Mouse (Mus musculus) telencephalon, adult 2 months (tissue): Measurements from ENCODE around the gene Nme4.

Experiments
- DNase-seq: peaks from one replicate; pipeline ENCODE4 v3.0.0-alpha.2; 2011; ENCODE audit warnings: low read depth, low spot score

The Nme4 gene

DNA sequence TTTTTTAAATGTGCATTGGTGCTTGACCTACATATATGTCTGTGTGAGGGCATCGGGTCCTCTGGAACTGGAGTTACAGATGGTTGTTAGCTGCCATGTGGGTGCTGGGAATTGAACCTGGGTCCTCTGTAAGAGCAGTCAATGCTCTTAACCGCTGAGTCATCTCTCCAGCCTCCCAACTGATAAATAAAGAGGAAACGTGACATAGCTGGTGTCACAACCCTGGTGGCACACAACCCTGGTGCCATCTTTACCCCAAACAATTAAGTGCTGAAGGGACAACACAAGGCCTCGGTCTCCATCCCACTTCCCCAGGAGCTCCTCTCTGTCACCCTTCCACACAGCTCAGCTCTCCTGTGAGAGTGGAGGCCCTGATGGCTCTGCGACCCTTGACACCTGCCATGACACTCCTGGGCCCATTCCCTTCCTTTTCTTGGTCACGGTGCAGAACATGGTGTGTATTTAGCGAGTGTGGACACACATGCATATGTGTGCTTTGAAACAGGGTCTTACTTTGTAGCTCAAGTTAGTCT is 28.8 kb downstream of the Nme4 start:
- DNase-seq, result no peak

DNA sequence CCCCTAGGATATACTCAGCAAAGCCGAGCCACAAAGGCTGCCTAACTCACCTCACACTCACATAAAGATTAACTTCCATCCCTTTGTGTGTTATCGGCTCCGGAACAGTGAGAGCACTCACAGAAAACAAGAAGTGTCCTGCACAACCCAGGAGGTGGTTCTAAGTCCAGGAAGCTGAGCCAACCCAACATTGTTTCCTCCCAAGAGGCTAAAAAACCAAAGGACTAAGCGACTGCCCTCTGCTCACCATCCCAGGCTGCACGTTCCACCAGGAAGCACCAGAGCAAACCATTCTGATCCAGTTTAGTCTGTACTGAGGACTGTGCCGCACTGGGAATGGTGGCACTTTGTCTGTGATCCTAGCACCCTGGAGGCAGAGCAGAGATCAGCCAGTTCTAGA is 30.5 kb downstream of the Nme4 start:
- DNase-seq, result no peak

- DNase-seq, result no peak
Observed at GRCm38 (mm10) chr17:26057787-26058567, 37.4 kb downstream of the Nme4 start.

- DNase-seq, result no peak
Observed at GRCm38 (mm10) chr17:26057278-26057677, 38.1 kb downstream of the Nme4 start.

GRCm38 (mm10) chr17:26055164-26055563 is 40.2 kb downstream of the Nme4 start:
- DNase-seq, result no peak

DNA sequence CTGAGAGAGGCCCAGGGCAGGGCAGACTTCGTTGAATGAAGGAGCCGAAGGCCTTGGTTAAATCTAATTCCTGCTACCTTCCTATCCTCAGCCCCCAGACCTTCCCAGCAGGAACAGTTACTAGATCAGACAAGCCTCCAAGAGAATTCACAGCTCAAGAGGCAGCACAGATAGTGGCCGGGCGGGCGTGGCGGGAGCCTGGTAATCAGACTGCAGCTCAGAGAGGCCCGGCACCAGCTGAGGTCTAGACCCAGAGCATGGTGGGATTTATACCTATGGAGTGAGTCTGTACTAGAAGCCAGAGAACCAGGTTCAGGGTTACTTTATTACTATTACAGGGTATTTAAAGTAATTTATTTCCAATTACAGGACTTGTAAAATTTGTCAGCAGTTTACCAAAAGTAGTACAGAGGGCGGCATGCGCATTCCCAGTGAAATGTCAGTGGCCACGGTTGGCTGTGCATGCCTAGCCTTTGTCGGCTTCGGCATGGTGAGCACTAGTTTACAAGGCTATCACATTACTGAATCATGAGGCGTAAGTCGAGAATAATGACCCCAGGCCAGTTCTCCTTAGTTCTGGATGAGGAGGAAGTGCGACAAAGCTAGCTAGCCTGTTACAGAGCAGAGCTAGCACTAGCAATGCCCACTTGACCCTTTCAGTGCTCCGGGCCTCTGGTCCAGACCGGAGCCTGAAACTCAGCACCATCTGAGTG is 41.1 kb downstream of the Nme4 start:
- DNase-seq, result no peak

DNA sequence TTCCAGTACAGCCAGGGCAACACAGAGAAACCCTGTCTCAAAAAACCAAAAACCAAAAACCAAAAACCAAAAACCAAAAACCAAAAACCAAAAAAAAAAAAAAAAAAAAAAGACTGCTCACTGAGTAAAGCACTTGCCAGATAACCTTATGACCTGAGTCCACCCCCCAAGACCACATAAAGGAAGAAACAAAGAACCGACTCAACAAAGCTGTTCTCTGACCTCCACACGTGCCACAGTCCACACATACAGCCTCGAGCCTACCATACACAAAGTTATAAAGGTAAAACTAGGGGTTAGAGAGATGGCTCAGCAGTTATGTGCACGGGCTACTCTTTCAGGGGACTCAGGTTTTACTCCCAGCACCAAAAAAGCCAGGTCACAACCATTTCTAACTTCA is 42.7 kb downstream of the Nme4 start:
- no peak for DNase-seq

DNA sequence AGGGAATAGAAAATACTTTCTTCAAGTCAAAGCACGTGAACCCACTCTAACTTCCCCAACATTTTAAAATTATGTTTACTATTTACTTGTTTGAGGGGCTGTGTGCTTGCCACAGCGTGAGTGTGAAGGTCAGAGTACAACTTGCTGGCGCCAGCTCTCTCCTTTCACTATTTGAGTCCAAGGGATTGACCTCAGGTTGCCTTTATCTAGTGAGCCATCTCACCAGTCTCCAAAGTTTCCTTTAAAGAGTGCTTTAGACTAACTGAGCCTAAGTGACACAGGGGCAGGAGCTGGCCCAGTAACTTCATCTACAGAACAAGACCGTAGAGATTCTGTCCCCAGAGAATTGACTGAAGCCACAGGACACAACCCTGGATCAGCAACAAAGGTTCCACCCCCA is 43.3 kb downstream of the Nme4 start:
- no peak for DNase-seq

DNA sequence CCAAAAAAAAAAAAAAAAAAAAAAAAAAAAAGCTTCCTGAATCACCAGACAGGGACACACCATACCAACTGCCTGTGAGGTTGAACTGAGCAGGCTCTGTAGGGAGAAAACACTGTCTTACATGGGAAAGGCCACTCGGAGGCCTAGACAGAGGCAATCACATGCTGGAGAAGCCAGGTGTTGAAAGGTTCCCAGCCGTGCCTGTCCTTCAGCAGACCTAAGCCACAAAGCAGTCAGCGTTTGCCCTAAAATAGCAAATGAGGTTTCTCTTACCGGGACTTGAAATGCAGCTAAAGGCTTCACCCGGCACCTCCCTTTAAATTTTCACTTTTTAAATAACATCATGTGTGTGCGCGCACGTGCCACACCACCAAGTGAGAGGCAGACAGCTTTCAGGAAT is 47.3 kb downstream of the Nme4 start:
- DNase-seq, result no peak

GRCm38 (mm10) chr17:26046253-26046997 is 49.0 kb downstream of the Nme4 start:
- DNase-seq, result no peak

DNA sequence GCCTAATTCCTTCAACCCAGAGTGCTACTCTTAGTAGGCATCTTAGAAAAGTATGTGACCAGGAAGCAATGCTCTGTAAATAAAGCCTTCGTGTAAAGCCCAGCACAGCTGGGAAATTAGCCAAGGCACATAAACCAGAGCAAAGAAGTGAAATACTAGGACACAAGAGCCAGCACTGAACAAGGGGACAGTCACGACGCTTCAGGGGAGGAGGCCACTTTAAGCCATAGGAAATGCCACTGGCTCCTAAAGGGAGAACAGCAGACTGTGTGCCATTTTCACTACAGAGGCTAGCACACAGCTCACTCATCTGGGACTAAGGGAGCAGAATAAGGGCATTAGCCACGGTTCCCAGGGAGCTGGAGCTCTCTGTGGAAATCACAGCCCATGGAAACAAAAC is 50.1 kb downstream of the Nme4 start:
- DNase-seq, result no peak

GRCm38 (mm10) chr17:26043249-26043636 is 52.2 kb downstream of the Nme4 start:
- peak; percentile 72 for DNase-seq

GRCm38 (mm10) chr17:26042599-26043248 is 52.7 kb downstream of the Nme4 start:
- DNase-seq, result no peak
